In the genomic region with DNA sequence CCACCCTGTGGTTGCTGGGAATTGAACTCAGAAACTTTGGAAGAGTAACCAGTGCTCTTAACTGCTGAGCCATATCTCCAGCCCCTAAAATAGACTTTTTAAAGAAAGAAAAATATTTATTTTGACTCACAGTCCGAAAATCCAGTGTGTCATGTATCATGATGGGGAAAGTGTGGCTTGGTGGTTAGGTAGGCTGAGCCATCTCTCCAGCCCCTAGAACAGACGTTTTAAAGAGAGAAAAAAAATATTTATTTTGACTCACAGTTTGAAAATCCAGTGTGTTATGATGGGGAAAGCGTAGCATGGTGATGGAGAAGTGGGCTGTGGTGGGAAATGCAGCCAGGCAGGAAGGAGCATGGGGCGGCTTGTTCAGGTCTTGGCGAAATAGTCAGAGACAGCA, we compare ENCODE assay signal across 15 mouse cellular contexts.
"Had no signal": no experiment of that assay in that cellular context is flagged by ENCODE, and none has a peak within 500 bp of the region (broad histone marks: within the 10 kb centered on the region; RNA-seq: fewer than 3 reads in every experiment).

No protein-coding gene starts in this region.

- H3K36me3 ChIP-seq: neural tube, embryonic 15.5 days; stomach, embryonic 15.5 days had no signal

- H3K9ac ChIP-seq: neural tube, embryonic 15.5 days; stomach, embryonic 15.5 days had no signal

- H3K27me3 ChIP-seq: neural tube, embryonic 15.5 days; stomach, embryonic 15.5 days had no signal

- H3K4me3 ChIP-seq: neural tube, embryonic 15.5 days; stomach, embryonic 15.5 days had no signal

- H3K4me1 ChIP-seq: stomach, embryonic 15.5 days had no signal

- DNase-seq: retina, postnatal 1 day; right cerebral cortex, adult 18-20 months; right cerebral cortex, postnatal 14 days; right cerebral cortex, postnatal 25 days; right cerebral cortex, postnatal 4 days; spleen, adult 18-20 months; thymus, adult 18-20 months; thymus, adult 2 months; thymus, postnatal 14 days; thymus, postnatal 25 days; thymus, postnatal 36 days; thymus, postnatal 4 days had no signal

- H3K27ac ChIP-seq: neural tube, embryonic 15.5 days; stomach, embryonic 15.5 days; stomach, postnatal 0 days had no signal
